Mouse (Mus musculus): ENCODE results near the gene Pdcd4.
"Not testable (repeated sequence)": the region's sequence is repeated elsewhere in the genome, so short reads cannot be mapped to it uniquely, and the experiment has no call there.

Pdcd4 gene

DNA sequence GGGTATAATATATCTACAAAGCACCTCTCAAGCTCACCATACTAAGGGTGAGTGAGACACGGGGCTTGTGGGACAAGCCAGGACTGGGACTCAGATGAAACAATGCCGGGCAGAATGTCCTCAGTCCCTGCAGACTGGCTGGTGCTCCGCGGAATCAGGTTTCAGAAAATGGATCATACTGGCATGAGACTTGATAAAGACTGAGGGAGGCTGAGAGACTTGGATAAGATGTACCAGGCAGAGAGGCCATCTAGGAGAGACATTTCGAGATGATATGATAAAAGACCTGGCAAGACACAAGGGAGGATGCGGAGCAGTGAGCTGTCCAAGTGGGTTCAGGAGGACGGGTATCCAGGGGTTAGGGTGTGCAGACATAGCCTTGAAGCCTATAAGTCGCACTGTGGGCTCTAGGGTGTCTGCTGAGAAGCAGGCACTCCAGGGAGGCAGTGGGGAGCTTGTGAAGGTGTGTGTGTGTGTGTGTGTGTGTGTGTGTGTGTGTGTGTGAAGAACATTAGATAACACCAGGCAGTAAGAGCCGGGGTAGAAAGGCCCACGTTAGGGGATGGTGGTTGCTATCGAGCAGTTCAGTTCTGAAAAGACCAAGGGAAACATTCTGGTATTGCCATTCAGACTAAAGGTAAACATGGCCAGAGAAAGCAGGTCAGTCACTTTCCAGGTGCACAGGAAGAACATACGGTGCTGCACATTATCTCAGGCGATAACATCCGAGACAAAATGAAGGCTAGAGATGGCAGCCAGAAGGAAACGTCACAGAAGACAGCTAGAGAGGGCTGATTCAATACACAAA, 10.1 kb downstream of the Pdcd4 start:
- DNase-seq (ENCODE audit: low spot score) = no peak

- peak; percentile 97 for DNase-seq (ENCODE audit: low spot score)
Observed at GRCm38 (mm10) chr19:53902739-53903487, 10.9 kb downstream of the Pdcd4 start.

DNA sequence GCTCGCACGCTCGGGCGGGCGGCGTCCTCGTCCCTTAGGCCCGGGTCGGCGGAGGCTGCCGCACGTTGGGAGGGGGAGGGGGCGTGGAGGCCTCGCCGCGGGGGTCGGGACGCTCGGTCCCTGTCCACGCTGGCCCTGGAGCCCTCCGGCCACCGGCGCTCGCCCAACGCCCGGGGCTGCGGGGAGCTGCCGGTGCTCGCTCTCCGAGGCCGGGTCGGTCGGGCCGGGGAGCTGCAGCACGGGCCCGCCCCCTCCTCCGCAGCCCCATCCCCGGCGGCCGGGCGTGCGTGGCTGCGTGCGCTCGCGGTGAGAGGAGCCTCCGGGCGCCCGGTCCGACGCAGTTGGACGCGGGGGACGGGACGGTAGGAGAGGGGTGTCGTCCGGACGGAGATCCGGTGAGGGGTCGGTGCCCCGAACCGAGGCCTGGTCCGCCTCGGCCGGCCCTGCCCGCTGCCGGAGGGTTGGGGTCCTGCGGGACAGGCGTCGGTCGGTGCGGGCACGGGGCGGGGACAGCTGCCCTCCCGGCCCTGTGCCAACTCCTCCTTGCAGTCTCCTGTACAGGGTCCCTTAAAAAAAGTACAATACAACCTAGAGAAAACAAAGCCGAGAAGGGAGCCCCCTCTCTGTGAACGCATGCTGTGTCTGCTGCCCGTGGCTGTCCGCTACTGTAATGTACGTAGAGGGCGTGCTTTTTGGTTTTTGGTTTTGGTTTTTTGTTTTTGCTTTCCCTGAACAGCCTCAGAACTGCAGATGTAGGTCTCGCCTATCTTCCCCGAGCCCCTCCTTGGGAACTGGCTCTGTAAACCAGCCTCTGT, 11.7 kb downstream of the Pdcd4 start:
- DNase-seq (ENCODE audit: low spot score) = peak; percentile 32

DNA sequence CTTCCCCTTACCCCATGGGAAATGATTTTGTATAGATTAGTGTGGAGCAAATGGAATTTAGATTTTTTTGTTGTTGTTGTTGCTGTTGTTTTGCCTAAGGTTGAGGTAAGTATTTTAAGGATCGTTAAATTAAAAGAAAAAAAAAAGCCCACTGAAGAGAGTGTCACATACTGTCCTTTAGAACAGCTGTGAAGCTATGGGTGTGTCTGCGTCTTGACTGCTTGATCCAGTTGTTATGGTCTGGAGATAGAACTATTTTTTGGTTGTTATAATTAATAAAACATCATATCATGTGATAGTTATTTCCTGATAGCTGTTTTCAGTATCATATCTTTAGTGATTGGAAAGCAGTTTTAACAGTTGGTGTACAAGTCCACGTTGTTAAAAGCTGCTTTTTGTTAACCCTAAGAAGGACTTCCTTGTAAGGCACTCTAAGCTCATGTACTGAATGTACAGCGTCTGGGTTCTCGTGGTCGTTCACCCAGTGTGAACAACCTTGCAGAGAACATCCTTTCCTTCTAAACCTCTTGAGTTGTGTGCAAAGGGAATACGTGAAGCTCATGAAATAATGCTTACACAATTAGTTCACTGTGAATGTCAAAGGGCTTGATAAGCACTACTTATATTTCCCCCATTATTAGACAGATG, 12.9 kb downstream of the Pdcd4 start:
- no peak for DNase-seq (ENCODE audit: low spot score)

DNA sequence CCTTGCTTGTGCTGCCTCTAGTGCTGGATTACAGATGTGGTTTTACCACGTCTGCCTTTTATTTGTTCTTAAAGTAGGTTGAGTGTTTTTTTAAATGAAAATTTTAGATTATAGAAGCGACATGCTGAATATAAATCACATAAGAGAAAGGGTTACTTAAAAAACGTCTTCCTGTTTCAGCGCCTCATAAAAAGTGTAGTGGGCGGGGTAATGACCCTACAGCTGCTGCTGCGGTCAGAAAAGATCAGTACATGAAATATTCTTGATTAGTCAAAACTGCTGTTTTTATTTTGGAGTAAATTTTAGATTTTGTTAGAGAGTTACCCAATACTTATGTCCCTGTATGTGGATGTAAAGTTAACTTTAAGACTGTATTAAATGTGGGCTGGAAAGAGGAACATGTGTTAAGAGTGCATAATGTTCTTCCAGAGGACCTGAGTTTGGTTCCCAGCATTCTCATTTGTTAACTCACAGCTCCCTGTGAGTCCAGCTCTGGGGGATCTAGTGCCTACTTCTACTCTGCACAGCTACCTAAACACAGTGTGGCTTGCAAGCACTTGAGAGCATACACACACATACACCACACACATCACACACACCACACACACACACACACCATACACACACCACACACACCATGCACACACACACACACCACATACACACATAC, 14.1 kb downstream of the Pdcd4 start:
- DNase-seq (ENCODE audit: low spot score) = no peak

- not testable (repeated sequence) for DNase-seq (ENCODE audit: low spot score)
Observed at GRCm38 (mm10) chr19:53906703-53907070, 14.7 kb downstream of the Pdcd4 start.

GRCm38 (mm10) chr19:53914950-53915349, 22.9 kb downstream of the Pdcd4 start:
- DNase-seq (ENCODE audit: low spot score) = no peak

GRCm38 (mm10) chr19:53919541-53919940, 27.5 kb downstream of the Pdcd4 start:
- DNase-seq (ENCODE audit: low spot score) = no peak

DNA sequence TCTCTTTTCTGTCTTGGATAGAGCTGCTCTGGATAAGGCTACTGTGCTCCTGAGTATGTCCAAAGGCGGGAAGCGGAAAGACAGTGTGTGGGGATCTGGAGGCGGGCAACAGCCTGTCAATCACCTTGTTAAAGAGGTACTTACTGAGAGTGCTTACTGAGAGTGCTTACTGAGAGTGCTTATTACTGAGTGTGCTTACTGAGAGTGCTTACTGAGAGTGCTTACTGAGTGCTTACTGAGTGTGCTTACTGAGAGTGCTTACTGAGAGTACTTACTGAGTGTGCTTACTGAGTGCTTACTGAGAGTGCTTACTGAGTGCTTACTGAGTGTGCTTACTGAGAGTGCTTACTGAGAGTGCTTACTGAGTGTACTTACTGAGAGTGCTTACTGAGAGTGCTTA, 30.0 kb downstream of the Pdcd4 start:
- not testable (repeated sequence) for DNase-seq (ENCODE audit: low spot score)

- DNase-seq (ENCODE audit: low spot score) = no peak
Observed at GRCm38 (mm10) chr19:53925338-53925751, 33.3 kb downstream of the Pdcd4 start.

DNA sequence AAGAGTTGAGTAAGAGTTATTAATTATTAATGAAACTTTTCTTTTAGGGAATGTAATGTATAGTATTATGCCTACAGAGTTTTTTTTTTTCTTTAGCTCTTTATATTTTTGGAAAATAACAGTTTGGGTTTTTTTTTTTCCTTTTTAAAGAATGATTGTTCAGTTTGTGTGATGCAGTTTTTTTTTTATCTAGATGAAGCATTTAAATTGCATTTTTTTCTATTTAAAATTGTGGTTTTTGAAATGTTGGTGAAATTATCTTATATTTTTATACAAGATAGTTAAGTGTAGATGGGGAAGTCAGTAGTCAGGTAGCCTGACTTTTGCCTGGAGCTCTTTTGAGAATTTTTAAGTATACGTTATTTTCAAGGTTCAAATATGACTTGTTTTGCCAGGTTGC, 34.7 kb downstream of the Pdcd4 start:
- no peak for DNase-seq (ENCODE audit: low spot score)

- DNase-seq (ENCODE audit: low spot score) = no peak
Observed at GRCm38 (mm10) chr19:53929218-53929617, 37.2 kb downstream of the Pdcd4 start.

- DNase-seq (ENCODE audit: low spot score) = no peak
Observed at GRCm38 (mm10) chr19:53933050-53933449, 41.0 kb downstream of the Pdcd4 start.

DNA sequence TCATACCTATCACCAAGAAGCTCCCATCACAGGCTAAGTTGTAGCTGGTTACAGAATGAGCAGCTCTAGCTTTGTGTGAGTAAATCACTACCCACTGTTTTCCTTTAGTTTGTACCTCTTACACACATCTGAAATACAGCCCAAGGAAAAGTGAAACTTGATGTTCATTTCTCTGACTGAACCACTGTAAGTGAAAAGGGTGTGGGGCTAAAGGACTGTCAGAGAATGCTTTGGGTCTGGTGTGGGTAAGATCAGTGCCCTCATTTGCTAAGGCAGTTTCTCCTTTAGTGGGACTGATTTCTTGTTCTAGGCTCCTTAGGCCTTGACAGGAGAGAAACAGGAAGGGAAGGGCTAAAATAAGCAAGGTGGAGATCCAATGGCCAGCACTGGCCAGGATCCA, 42.0 kb downstream of the Pdcd4 start:
- no peak for DNase-seq (ENCODE audit: low spot score)

DNA sequence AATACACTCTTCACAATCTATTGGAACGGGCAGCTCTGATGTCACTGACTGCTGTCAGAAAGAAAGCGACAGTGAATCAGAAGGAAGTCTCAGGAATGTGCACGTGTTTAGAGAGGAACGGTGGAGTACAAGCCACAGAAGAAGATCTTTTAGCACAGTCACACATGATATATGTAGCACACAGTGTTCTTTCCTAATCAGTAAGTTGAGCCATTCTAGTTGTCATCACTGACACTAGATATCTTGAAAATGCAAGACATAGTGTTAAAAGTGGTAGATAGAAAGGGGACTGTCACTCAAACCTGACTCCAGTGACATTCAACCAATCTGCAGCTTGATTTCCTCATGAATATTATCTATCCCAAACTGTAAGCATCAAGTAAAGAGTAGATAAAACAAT, 47.4 kb downstream of the Pdcd4 start:
- no peak for DNase-seq (ENCODE audit: low spot score)

DNA sequence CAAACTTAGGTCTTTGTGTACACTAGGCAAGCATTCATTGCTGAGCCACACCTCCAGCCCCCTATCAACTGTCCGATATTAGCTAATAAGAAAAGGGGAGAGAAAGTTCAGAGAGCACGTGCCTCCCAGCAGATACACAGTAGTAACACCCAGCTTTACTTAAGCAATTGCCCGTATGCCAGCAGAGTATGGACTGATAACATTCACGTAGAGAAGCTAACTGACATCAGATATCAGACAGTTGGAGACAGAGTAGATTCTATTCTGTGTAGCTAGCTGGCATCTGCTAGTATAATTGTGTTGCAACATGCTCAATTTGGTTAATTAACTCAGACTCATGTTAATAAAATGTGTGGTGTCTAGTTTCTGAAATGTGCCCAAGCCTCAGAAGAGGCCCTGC, 49.1 kb downstream of the Pdcd4 start:
- DNase-seq (ENCODE audit: low spot score) = no peak

DNA sequence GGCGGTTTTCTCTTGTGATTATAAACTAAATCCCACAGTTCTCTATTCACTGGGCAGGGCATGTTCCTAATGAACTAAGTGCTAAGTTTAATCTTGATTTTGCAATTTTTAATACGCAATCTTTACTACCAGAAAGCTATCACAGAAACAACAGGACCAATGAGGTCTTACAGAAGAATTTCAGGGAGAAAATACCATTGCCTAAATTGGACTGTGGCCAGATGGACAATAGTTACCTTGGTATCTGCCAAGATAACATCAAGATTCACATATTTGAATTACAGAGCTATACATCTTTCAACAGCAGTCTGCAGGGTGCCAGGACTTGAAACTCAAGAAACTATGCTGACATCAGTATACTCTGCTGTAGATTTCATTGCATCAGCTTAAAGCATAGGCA, 50.3 kb downstream of the Pdcd4 start:
- no peak for DNase-seq (ENCODE audit: low spot score)

GRCm38 (mm10) chr19:53943802-53944785, 52.1 kb downstream of the Pdcd4 start, which contains the start of the genes Shoc2 and Bbip1:
Gene Shoc2, plus strand, starts transcription at chr19:53944306.
Gene Bbip1, minus strand, starts transcription at chr19:53944627.
- peak; percentile 99 for DNase-seq (ENCODE audit: low spot score)

DNA sequence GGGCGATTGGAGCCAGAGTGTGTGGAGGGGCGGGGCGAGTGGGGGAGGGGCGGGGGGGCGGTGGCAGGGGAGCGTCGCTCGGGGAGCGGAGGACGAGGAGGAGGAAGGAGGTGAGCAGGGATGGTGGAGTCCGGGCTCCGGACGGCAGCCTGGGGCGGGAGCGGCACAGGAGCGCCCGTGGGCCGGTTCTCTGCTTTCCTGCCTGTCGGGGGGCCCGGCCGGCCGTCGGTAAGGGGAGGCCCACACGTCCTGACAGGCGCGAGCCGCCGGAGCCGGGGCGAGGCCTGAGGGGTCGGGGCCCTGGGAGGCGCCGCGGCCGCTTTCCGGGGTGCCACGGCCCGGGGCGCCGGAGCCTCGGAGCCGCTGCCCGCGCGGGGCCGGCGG, 52.7 kb downstream of the Pdcd4 start:
- DNase-seq (ENCODE audit: low spot score) = no peak

All from ovary, adult 18-20 months (tissue).